In genomic region chr2:180041577-180042255, GRCm38 (mm10) we compare ENCODE assay signal across 7 mouse cellular contexts. TPM values are rescaled to one million over a fixed set of nuclear protein-coding genes. Genes with fewer than 3 reads are reported as not detected.
DNase-seq lines count a peak whose midpoint lies in the region; ATAC-seq lines count a peak whose summit lies in the region.

No protein-coding gene starts in this region.

- no peaks in the 10 kb centered on the region for H3K9me3 ChIP-seq in heart, embryonic 13.5 days
- H3K9me3 ChIP-seq in lung, embryonic 16.5 days (ENCODE audit: control insufficient read depth, low read length): no peaks in the 10 kb centered on the region

- DNase-seq in urinary bladder, postnatal 25 days (ENCODE audit: low spot score): peak; percentile 41
- DNase-seq in urinary bladder, postnatal 4 days (ENCODE audit: low spot score in 2 of 2): no peak
- peak; percentile 41 to 74 for DNase-seq in kidney, postnatal 25 days
- peak; percentile 66 for DNase-seq in right cerebral cortex, adult 18-20 months

- peaks cover 31% of the 10 kb centered on the region for H3K36me3 ChIP-seq in heart, embryonic 13.5 days
- H3K36me3 ChIP-seq in lung, embryonic 16.5 days (ENCODE audit: control insufficient read depth, insufficient read depth, low read length): peaks cover 21% of the 10 kb centered on the region

- no peaks in the 10 kb centered on the region for H3K27me3 ChIP-seq in heart, embryonic 13.5 days (replicated peaks)
- no peaks in the 10 kb centered on the region for H3K27me3 ChIP-seq in lung, embryonic 16.5 days (ENCODE audit: control insufficient read depth, insufficient read depth, low read depth, low read length)

- H3K4me2 ChIP-seq in heart, embryonic 13.5 days: peak overlapping the region; percentile 84
- H3K4me2 ChIP-seq in lung, embryonic 16.5 days (ENCODE audit: low read depth, low read length): peak overlapping the region; percentile 87

- H3K9ac ChIP-seq in heart, embryonic 13.5 days: peak overlapping the region; percentile 96
- peak overlapping the region; percentile 91 for H3K9ac ChIP-seq in lung, embryonic 16.5 days (ENCODE audit: low read length)

- peak overlapping the region; percentile 99 for H3K4me3 ChIP-seq in heart, embryonic 13.5 days
- H3K4me3 ChIP-seq in lung, embryonic 16.5 days (ENCODE audit: low read length): peak overlapping the region; percentile 97

- ATAC-seq in common myeloid progenitor, adult 5-6 weeks (replicated peaks; ENCODE audit: low read depth, poor library complexity, severe bottlenecking): peak; percentile 3
- peak; percentile 33; the same call in 1 of the 2 replicates for ATAC-seq in heart, embryonic 13.5 days (ENCODE audit: extremely low read depth, insufficient number of reproducible peaks, low FRiP score, low TSS enrichment)
- ATAC-seq in lung, embryonic 16.5 days (ENCODE audit: low read depth): peak; percentile 41

- H3K4me1 ChIP-seq in heart, embryonic 13.5 days: peaks cover 31% of the 10 kb centered on the region
- H3K4me1 ChIP-seq in lung, embryonic 16.5 days (replicated peaks; ENCODE audit: control insufficient read depth, insufficient read depth, low read length): peaks cover 23% of the 10 kb centered on the region

- WGBS in heart, embryonic 13.5 days: under 1% methylated on average over 66 of the region's 66 CpGs
- WGBS in lung, embryonic 16.5 days: 0% methylated on average over 63 of the region's 66 CpGs

- peak overlapping the region; percentile 92 for H3K27ac ChIP-seq in heart, embryonic 13.5 days (replicated peaks)
- H3K27ac ChIP-seq in lung, embryonic 16.5 days (ENCODE audit: low read length): peak overlapping the region; percentile 90

RNA-seq across cellular contexts. Expression of gene Psma7, which starts 0.5 kb away (rescaled TPM):
- total RNA-seq in common myeloid progenitor, adult 5-6 weeks (2017): 380 and 416 TPM in 2 replicates
- 382 and 477 TPM in 2 replicates for polyA plus RNA-seq in heart, embryonic 13.5 days (2015; fragmentation: Nextera tagmentation; extraction: Ambion mirVana)
- 458 and 471 TPM in 2 replicates for polyA plus RNA-seq in lung, embryonic 16.5 days (2015; fragmentation: Nextera tagmentation; extraction: Ambion mirVana)

RNA-seq across cellular contexts. Expression of gene Ss18l1, which starts 0.6 kb away (rescaled TPM):
- 1.2 and 3.2 TPM in 2 replicates for total RNA-seq in common myeloid progenitor, adult 5-6 weeks (2017)
- 2.5 and 3.0 TPM in 2 replicates for polyA plus RNA-seq in heart, embryonic 13.5 days (2015; fragmentation: Nextera tagmentation; extraction: Ambion mirVana)
- 4.0 and 4.7 TPM in 2 replicates for polyA plus RNA-seq in lung, embryonic 16.5 days (2015; fragmentation: Nextera tagmentation; extraction: Ambion mirVana)

RNA-seq across cellular contexts. Expression of gene Lsm14b, which starts 16.9 kb away (rescaled TPM):
- 27.1 and 45.8 TPM in 2 replicates for total RNA-seq in common myeloid progenitor, adult 5-6 weeks (2017)
- polyA plus RNA-seq in heart, embryonic 13.5 days (2015; fragmentation: Nextera tagmentation; extraction: Ambion mirVana): 4.8 and 5.3 TPM in 2 replicates
- 4.6 and 5.0 TPM in 2 replicates for polyA plus RNA-seq in lung, embryonic 16.5 days (2015; fragmentation: Nextera tagmentation; extraction: Ambion mirVana)

RNA-seq across cellular contexts. Expression of gene Mtg2, which starts 28.7 kb away (rescaled TPM):
- 9.7 and 12.5 TPM in 2 replicates for total RNA-seq in common myeloid progenitor, adult 5-6 weeks (2017)
- 23.9 and 24.8 TPM in 2 replicates for polyA plus RNA-seq in heart, embryonic 13.5 days (2015; fragmentation: Nextera tagmentation; extraction: Ambion mirVana)
- polyA plus RNA-seq in lung, embryonic 16.5 days (2015; fragmentation: Nextera tagmentation; extraction: Ambion mirVana): 26.3 and 27.4 TPM in 2 replicates

Comparison
In these comparisons a context has a peak if more than half of its experiments do, and no peak if none do; other contexts are left out.
1. DNase-seq: peak in urinary bladder, postnatal 25 days (single experiment), kidney, postnatal 25 days (2 of 2) and right cerebral cortex, adult 18-20 months (single experiment); none in urinary bladder, postnatal 4 days (0 of 2).
2. Peak in every context shown above with its lines, with median percentiles within 50 percentile points of each other: ATAC-seq.